Mouse (Mus musculus): Measurements from ENCODE around the gene Mcfd2. TPM values are rescaled to one million over a fixed set of nuclear protein-coding genes. Genes with fewer than 3 reads are reported as not detected.
"Not testable (repeated sequence)": the region's sequence is repeated elsewhere in the genome, so short reads cannot be mapped to it uniquely, and the experiment has no call there.

Mcfd2 gene
- total RNA-seq, 2 experiments from 2014 or later, result 56.0 to 62.6 TPM

DNA sequence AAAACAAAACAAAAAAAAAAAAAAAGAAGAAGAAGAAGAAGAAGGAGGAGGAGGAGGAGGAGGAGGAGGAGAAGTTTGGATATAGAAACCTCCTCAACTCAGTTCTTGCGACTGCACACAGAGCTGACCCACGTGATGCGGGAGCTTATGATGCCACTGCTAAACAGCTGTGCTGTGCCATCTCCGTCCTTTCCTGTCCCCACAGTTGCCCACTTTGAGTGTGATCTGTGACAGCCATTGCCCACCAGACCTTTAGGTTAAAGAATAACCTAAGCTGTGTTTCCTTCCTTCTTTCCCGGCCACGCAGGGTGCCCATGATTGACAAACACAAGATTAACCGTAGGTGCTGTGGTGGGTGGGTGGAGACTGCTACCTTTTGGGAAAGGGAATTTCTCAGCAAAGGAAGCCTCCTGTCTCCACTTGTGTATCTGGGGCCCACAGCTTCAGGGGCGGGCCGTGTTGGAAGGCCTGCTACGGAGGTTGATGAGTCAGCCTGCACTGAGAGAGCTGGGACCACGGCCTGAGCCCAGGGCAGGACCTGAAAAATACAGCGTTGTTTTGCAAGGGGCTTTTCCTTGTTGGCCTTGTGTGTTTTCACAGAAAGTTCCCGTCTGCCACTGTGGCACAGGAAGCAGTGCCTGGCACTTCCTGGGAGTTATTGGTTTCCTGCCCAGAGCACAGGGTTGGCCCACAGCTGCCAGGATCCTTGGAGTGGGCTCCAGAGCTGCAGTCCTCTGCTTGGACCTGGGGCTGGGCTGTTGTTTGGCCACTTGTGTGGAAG, 36.5 kb upstream of the Mcfd2 start:
- H3K27ac ChIP-seq, result no peak overlapping the region

DNA sequence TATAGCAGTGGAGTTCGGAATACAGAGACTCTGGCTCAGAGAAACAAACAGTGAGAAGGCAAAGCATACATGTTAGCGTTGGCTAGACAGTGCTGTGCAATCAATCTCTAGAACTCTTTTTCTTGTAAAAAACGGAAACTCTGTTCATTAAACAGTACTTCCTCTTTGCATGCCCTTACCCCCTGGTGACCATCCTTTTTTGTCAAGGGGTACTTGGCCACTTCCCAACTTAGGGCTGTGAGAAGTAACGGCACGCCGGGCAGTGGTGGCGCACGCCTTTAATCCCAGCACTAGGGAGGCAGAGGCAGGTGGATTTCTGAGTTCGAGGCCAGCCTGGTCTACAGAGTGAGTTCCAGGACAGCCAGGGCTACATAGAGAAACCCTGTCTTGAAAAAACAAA, 35.9 kb upstream of the Mcfd2 start:
- H3K4me3 ChIP-seq; DNase-seq (ENCODE audit: low spot score in 2 of 2); H3K27ac ChIP-seq: not testable (repeated sequence)

More for the DNA sequence above, 36.5 kb upstream of the Mcfd2 start:
- no peak overlapping the region for H3K4me3 ChIP-seq
- no peak for DNase-seq (ENCODE audit: low spot score in 2 of 2)
- TF ChIP-seq CTCF (conservative IDR thresholded peaks at IDR 0.05), result no peak

DNA sequence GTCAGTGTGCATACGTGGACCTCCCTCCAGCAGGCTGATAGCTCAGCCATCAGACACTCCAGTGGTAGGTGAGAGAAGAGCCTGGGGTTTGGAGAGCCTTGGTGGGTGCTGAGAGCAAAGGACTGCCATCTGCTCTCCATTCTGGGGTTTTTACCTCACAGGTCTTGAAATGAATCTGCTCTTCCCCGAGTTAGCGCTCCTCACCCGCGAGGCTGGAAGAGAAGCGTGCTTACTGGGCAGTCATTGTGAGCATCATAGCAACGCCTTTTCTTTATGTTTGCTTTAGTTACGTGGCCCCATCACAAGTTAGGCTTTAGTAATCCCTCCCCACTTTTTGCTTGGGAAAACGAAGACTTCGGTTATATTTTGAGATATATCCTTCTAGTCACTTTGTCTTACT, 34.6 kb upstream of the Mcfd2 start:
- H3K27ac ChIP-seq, result no peak overlapping the region
- H3K4me3 ChIP-seq, result no peak overlapping the region
- TF ChIP-seq CTCF (conservative IDR thresholded peaks at IDR 0.05), result no peak
- no peak for DNase-seq (ENCODE audit: low spot score in 2 of 2)

DNA sequence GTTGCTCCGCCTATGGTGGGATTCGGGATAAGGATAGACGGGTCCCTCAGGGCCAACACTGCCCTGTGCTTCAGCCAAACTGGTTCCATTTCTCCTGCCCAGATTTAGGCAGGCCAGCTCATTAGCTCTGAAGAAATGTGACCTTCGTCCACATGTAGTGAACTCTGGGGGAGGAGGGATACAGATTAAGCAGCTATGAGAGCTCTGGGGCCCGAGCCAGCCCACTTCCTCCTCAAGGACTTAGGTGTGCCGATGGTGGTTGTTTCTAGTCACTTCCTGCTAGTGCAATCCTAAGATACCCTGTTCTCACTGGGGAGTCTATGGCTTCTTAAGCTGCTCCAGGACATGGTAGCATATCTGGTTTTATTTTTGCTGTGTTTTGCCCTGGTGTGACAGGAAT, 33.2 kb upstream of the Mcfd2 start:
- Histone ChIP-seq H3K27ac (no peak overlapping the region), H3K4me3 (no peak overlapping the region)
- no peak for DNase-seq (ENCODE audit: low spot score in 2 of 2)
- TF ChIP-seq CTCF (conservative IDR thresholded peaks at IDR 0.05), result no peak

DNA sequence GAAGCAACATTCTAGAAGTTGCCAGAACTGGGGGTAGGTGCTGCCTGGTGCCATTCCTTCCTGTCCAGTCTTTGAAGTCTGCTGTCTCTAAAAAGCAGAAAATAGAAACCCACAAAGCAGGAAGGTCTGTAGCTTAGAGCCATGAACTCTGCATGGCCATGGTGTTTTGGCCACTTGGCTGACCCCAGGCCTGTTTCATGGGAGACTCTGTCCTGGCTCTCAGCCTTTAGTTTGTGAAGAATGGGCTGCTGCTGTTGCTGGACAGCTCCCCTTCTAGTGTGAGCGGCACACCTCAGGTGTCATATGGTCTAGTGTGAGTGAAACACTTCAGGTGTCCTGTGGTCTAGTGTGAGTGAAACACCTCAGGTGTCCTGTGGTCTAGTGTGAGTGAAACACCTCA, 31.0 kb upstream of the Mcfd2 start:
- DNase-seq (ENCODE audit: low spot score in 2 of 2); H3K4me3 ChIP-seq; H3K27ac ChIP-seq: not testable (repeated sequence)

DNA sequence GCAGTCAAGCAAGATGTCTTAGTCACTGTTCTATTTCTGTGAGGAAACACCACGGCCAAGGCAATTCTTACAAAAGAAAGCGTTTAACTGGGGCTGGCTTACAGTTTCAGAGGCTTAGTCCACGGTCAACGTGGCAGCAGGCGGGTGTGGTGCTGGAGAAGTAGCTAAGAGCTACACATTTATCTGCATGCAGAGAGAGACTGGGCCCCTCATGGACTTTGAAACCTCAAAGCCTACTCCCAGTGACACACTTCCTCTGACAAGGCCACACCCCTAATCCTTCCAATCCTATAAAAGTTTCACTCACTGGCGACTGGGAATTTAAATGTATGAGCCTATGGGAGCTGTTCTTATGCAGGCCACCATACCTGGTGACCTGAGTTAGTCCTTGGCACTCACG, 30.0 kb upstream of the Mcfd2 start:
- no peak for TF ChIP-seq CTCF (conservative IDR thresholded peaks at IDR 0.05)
- DNase-seq (ENCODE audit: low spot score in 2 of 2), result no peak
- H3K27ac ChIP-seq, result no peak overlapping the region
- no peak overlapping the region for H3K4me3 ChIP-seq

DNA sequence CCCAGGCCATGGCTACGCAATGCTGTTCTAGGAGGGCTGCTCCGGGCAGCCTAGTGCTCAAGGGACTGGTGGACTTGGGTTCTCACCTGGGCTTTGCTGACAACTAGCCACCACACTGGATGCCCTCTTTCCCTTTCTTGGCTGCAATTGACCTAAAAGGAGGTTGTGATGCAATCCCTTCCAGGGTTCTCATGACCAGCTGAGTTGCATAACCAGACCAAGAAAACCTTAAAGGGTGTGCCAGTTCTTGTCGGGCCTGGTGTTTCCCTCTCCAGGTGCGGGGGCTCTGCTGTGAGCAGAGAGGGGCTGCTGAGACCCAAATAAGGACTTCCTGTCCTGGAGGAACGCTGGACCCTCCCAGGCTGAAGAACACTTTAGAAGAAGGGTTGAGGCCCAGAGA, 27.4 kb upstream of the Mcfd2 start:
- no peak overlapping the region for H3K4me3 ChIP-seq
- DNase-seq (ENCODE audit: low spot score in 2 of 2), result no peak
- no peak overlapping the region for H3K27ac ChIP-seq
- no peak for TF ChIP-seq CTCF (conservative IDR thresholded peaks at IDR 0.05)

DNA sequence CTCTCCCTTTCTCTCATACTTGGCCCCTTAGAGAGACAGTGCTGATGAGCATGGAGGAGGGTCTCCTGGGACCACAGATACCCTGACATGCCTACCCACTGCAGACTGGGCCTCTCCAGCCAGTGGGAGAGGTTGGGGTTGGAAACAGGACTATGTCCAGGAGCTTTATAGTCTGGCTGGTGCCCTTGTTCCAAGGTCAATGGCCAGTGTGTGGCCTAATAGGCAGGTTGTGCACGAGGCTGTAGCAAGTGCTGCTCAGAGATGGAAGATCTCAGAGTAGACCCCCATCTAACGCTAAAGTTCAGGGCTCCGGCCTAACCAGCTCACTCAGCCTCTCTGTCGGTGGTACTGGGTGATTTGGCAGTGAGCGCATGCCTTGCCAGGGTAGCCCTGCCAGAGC, 26.0 kb upstream of the Mcfd2 start:
- no peak for TF ChIP-seq CTCF (conservative IDR thresholded peaks at IDR 0.05)

DNA sequence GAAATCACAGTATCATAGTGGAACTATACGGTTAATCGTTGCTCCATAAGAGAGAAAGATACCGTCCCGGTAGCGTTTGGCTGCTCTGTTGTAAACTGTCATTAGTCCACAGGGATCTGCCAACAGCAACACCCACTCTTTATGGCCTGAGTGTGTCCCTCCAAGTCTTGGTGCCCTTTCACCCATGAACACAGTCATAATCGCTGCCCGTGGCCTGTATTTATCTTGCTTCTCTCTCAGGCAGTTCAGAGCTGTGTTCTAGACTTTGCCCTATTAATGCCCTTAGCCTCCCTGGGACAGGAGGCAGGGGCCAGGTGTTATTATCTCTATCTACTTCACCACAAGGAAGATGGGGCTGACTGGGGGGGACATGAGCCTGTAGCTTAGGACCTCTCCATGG, 25.3 kb upstream of the Mcfd2 start:
- Histone ChIP-seq H3K4me3 (no peak overlapping the region), H3K27ac (no peak overlapping the region)
- DNase-seq (ENCODE audit: low spot score in 2 of 2), result no peak
- TF ChIP-seq CTCF (conservative IDR thresholded peaks at IDR 0.05), result no peak

More for the DNA sequence above, 26.0 kb upstream of the Mcfd2 start:
- no peak for DNase-seq (ENCODE audit: low spot score in 2 of 2)
- Histone ChIP-seq H3K27ac (no peak overlapping the region), H3K4me3 (no peak overlapping the region)

DNA sequence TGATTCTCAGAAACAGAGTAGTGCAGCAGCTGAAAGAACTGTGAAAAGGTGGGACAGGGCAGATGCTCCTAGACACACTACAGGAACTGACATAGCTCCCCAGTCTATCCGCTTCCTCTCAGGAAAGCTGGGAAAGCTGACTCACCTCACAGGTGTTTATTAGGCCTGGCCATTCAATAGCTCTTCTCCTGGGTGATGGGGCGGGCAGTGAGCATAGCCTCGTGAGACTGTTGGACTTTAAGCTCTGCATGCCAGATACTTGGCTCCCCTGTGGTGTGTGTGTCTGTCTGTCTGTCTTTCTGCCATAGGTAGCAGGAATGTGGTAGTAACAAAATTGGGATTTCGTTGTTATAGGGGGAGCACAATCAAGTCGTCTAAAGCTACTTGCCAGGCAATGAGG, 23.6 kb upstream of the Mcfd2 start:
- no peak for DNase-seq (ENCODE audit: low spot score in 2 of 2)
- H3K4me3 ChIP-seq, result no peak overlapping the region
- TF ChIP-seq CTCF (conservative IDR thresholded peaks at IDR 0.05), result no peak
- no peak overlapping the region for H3K27ac ChIP-seq

DNA sequence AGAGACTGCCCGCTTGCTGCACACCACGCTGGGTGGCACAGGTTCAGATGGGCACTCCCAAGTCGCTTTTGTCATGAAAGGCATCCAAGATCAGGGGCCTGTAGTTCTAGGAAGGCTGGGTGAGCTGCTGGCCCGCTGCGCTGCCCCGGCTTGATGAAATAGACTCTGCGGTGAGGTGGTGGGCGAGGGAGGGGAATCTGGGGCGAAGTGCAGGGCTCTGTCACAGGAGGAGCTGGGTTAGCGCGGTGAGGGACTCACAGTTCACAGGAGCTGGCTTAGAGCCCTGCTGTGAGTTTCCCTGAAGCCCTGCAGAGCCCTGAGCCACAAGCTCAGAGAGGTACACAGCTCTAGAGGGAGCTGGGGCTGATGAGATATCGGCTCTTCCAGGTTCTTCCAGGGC, 22.4 kb upstream of the Mcfd2 start:
- TF ChIP-seq CTCF (conservative IDR thresholded peaks at IDR 0.05), result no peak
- Histone ChIP-seq H3K27ac (no peak overlapping the region), H3K4me3 (no peak overlapping the region)
- DNase-seq (ENCODE audit: low spot score in 2 of 2), result no peak

DNA sequence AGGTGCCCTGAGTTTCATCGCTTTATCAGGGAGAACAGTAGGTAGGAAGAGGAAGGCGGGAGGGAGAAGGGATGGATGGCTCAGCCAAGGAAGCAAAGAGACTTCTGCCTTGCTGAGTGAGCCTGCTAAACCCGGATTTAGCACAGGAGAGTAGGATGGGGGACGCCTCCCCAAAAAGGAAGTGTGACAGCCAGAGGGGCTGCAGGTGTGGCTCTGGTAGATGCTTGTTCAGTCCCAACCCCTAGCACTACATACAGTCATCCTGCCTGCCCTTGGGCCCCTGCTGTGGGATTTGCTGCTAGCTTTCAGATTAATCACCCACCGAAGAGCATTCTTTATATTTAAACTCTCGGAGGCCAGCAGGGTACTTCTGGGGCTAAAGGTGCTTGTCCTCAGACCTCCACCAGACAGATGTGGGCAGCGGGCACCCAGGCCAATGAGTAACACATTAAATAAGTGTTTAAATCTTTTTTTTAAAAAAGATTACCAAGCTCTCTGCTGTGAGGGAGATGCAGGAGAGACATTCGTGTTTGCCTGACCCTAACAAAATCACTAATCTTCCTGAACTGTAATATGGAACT, 21.6 kb upstream of the Mcfd2 start:
- no peak for DNase-seq (ENCODE audit: low spot score in 2 of 2)
- H3K27ac ChIP-seq, result no peak overlapping the region
- H3K4me3 ChIP-seq, result no peak overlapping the region
- TF ChIP-seq CTCF (conservative IDR thresholded peaks at IDR 0.05), result no peak

DNA sequence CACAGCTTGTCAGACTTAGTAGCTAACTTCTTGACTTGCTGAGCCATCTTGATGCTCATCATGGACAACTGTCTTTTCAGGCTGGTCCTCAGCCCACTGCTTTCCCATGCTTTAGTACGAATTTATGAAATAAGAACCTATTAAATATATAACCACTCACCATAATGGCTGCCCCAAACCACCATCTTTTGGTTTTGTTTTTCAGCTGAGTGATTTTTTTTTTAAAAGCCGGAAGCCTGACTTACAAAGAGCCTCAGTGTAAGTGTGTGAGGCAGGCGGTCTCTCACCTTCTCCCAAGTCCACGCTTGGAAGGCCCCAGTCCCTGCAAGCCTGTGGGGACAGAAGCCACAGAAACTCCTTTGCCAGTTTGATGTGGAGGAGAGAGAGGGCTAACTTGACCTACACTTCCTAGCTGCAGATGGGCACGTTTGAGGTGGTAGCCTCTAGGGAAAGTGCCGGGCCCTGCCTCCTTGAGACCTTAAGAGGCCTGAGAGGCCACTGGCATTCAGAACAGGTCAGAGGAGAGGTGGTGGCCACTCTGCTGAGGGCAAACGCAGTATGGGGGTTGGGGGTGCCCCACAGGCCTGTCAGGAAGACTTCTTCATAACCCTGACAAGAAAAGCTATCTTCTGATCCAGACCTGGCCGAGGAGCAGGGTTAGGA, 20.9 kb upstream of the Mcfd2 start:
- H3K4me3 ChIP-seq, result no peak overlapping the region
- TF ChIP-seq CTCF (conservative IDR thresholded peaks at IDR 0.05), result no peak
- H3K27ac ChIP-seq, result no peak overlapping the region
- DNase-seq (ENCODE audit: low spot score in 2 of 2), result no peak
